Mouse (Mus musculus) CD4-positive, CD25-positive, alpha-beta regulatory T cell, adult 2 months (primary cell): ENCODE data around the gene Olfr92.

ENCODE experiments used
- DNase-seq: peaks from one replicate; pipeline ENCODE4 v3.0.0-alpha.2; 2012; ENCODE audit warnings: low read depth, low spot score

Gene Olfr92

DNA sequence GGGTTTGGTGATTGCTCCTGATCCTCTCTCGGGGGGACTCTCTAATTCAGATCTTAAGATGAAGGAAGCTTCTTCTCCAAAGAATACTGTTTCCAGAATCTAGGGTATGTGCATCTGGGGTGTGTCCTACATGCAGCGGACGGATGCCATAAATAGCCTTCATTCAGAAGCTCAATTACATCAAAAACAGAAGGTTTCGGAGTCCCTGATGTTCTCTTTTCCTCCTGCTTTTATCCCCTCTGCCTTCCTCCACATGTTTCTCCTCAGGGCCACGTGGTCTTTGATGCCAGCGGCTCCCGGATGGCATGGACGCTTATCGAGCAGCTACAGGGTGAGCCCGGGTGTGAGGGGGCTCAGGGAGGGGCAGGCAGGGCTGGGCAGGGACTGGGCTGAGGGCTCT, 56.8 kb downstream of the Olfr92 start:
- no peak for DNase-seq

DNA sequence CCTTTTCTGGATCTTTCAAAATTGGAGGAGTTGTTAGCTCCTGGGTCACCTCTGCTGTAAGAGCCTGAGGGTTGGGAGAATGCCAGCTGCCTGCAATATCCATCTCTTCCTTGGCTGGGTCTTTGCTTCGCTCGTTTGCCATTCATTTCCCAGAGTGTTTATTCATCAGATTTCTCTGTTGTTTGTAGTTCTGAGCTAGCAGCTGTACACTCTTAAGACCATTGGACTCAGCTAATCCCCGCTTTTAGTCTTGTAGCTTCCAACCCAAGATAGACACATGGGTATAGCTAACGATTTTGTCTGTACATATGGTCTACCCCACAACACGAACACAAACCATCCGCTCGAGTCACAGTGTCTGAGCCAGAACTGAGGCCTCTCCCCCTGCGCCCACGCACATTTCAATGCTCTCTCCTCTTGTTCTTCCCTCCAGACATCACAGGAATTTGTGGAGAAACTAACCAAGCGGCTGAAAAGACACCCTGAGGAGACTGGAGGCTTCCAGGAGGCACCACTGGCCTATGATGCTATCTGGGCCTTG, 57.7 kb downstream of the Olfr92 start:
- DNase-seq, result no peak

DNA sequence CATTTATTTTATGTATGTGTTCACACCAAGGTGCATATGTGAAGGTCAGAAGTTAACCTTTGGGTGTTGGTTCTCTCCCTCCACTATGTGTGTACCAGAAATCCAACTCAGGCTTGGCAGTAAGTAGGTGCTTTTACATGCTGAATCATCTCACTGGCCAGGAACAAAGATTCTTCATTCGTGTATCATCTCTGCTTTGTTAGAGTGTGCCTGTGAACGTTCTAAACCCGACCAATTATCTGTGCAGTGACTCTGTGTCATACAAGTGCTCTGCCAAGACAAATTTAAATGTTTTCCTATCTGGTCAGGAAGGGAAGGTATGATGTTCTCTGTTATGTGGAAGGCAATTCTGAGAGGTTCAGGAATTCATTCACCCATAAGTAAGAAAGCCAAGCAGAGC, 58.5 kb downstream of the Olfr92 start:
- no peak for DNase-seq
